Mouse (Mus musculus) heart, adult 18-20 months (tissue): Measurements from ENCODE around the gene Gm33815. TPM values are rescaled to one million over a fixed set of nuclear protein-coding genes. Genes with fewer than 3 reads are reported as not detected.
"Not testable (repeated sequence)": the region's sequence is repeated elsewhere in the genome, so short reads cannot be mapped to it uniquely, and the experiment has no call there.

ENCODE experiments used
- DNase-seq, 2 experiments: peaks; one replicate each; pipeline ENCODE4 v3.0.0; 2021 to 2022; ENCODE audit warnings: mixed read lengths in 1 of 2
- long read RNA-seq, 2 experiments: library from polyadenylated mRNA; stranded (forward); transcript quantifications; one replicate each; pipeline ENCODE4 v2.0.0; 2021
- total RNA-seq, 2 experiments: library from RNA; stranded (reverse); gene quantifications; 2 replicates each; pipeline ENCODE4 v1.2.3; 2021

Gm33815 gene
- not detected for total RNA-seq
- long read RNA-seq, experiment 1 = 0 reads
- long read RNA-seq, experiment 2 = 0 reads

- not testable (repeated sequence) for DNase-seq
Observed at GRCm38 (mm10) chrY:69320832-69321231, at the start of gene Gm33815. Gene Gm33815, plus strand, starts transcription at chrY:69321132.
